Mouse (Mus musculus) myocyte (in vitro differentiated cells): ENCODE measurements around the gene Gm11146.

Source experiments
- CEBPB ChIP-seq: IDR thresholded peaks from 2 replicates; pipeline ENCODE4 v1.6.1; 2011; ENCODE audit warnings: mild to moderate bottlenecking, moderate library complexity; ENCODE audit not compliant: poor library complexity, insufficient read depth, severe bottlenecking
- E2F4 ChIP-seq: IDR thresholded peaks from one replicate; pipeline ENCODE4 v1.6.1; 2011; ENCODE audit warnings: mild to moderate bottlenecking, control low read depth, moderate library complexity; ENCODE audit not compliant: insufficient read depth
- MAX ChIP-seq: IDR thresholded peaks from one replicate; pipeline ENCODE4 v1.6.1; 2011; ENCODE audit warnings: low read depth, mild to moderate bottlenecking, control low read depth
- MYOD1 ChIP-seq, 3 experiments: IDR thresholded peaks; one replicate each; pipeline ENCODE4 v1.6.1; 2011; ENCODE audit warnings: control low read depth in 2 of 3, low read depth in 2 of 3, mild to moderate bottlenecking in 2 of 3, moderate library complexity in 1 of 3; ENCODE audit not compliant: insufficient read length in 2 of 3, control insufficient read depth in 1 of 3
- MYOG ChIP-seq, 3 experiments: IDR thresholded peaks; one replicate each; pipeline ENCODE4 v1.6.1; 2011; ENCODE audit warnings: control low read depth in 2 of 3, low read depth in 2 of 3, mild to moderate bottlenecking in 2 of 3; ENCODE audit not compliant: insufficient read length in 2 of 3, control insufficient read depth in 1 of 3, insufficient read depth in 1 of 3
- POLR2A ChIP-seq: IDR thresholded peaks from one replicate; pipeline ENCODE4 v1.6.1; 2011; ENCODE audit warnings: low read depth, mild to moderate bottlenecking, control low read depth, moderate library complexity; ENCODE audit not compliant: insufficient read length
- POLR2AphosphoS2 ChIP-seq: IDR thresholded peaks from one replicate; pipeline ENCODE4 v1.6.1; 2011; ENCODE audit warnings: low read depth, control low read depth; ENCODE audit not compliant: insufficient read length
- REST ChIP-seq: IDR thresholded peaks from one replicate; pipeline ENCODE4 v1.6.1; 2011; ENCODE audit warnings: mild to moderate bottlenecking, control low read depth, moderate library complexity; ENCODE audit not compliant: insufficient read depth, insufficient read length
- TCF12 ChIP-seq: IDR thresholded peaks from one replicate; pipeline ENCODE4 v1.6.1; 2011; ENCODE audit warnings: mild to moderate bottlenecking, control low read depth; ENCODE audit not compliant: poor library complexity, insufficient read depth, severe bottlenecking
- USF1 ChIP-seq: IDR thresholded peaks from one replicate; pipeline ENCODE4 v1.6.1; 2011; ENCODE audit warnings: low read depth, mild to moderate bottlenecking, control low read depth, moderate library complexity

DNA sequence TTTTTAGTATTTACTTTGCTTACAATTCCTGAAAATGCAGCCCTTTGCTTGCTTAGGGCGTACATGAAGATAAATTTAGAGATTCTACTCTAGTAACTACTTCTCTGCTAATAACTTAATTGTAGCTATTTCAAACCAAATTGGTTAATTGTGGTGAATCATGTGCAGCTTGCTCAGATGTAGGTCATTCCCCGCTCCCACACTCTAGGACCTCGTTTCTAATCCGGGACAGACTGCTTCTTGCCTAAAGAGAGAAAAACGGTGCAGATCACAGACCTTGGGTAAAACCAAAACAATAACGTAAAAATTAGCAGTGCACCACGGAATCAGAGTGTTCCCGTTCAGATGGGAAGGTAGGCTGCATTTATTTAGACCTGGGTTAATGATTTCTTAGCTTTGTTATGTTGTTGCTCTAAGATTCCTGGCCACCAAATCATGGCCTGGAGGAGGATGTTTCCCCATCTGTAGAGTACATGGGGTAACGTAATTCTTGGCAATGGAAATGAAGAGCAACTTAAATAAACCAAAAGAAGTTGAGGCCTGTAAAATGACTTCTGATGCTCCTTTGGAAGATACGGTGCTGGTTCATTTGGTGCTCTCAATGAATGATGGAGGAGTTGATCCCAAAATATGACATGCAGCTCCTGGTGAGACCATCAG lies 45.3 kb downstream of the Gm11146 start:
- no peak for TF ChIP-seq POLR2A
- no peak for TF ChIP-seq MAX
- TF ChIP-seq REST, result no peak
- no peak for TF ChIP-seq POLR2AphosphoS2
- TF ChIP-seq E2F4, result no peak
- TF ChIP-seq USF1, result no peak
- TF ChIP-seq CEBPB, result no peak
- no peak for TF ChIP-seq TCF12
- no peak for TF ChIP-seq MYOD1 (IDR thresholded peaks at IDR 0.05; ENCODE audit: control insufficient read depth in 1 of 3, insufficient read length in 2 of 3, low read depth in 2 of 3)
- no peak for TF ChIP-seq MYOG (IDR thresholded peaks at IDR 0.05; ENCODE audit: control insufficient read depth in 1 of 3, insufficient read depth in 1 of 3, insufficient read length in 2 of 3, low read depth in 2 of 3)
